Mouse (Mus musculus) CD4-positive helper T cell, adult 2 months (primary cell): ENCODE results near the gene Myh6.
A peak's percentile ranks its signal among the peaks of the same experiment; 100 is the strongest.

ENCODE experiments used
- DNase-seq: peaks from one replicate; pipeline ENCODE4 v3.0.0-alpha.2; 2012; ENCODE audit warnings: low read depth, missing footprints, low spot score

Gene Myh6

GRCm38 (mm10) chr14:54935904-54936830 lies 30.6 kb downstream of the Myh6 start, which contains the start of gene Cmtm5:
Cmtm5 (plus strand) TSS chr14:54936261.
- DNase-seq: no peak

- DNase-seq: no peak
These were observed 34.0 kb downstream of the Myh6 start, which contains the start of gene Il25 for GRCm38 (mm10) chr14:54932645-54933150. Il25 (plus strand) TSS chr14:54932695.

- no peak for DNase-seq
These were observed 36.3 kb downstream of the Myh6 start for GRCm38 (mm10) chr14:54930431-54930830.

GRCm38 (mm10) chr14:54929801-54930200 lies 36.9 kb downstream of the Myh6 start:
- DNase-seq: no peak

GRCm38 (mm10) chr14:54927296-54927695 lies 39.4 kb downstream of the Myh6 start:
- no peak for DNase-seq

GRCm38 (mm10) chr14:54926401-54927158 lies 40.1 kb downstream of the Myh6 start:
- DNase-seq: no peak

- DNase-seq: no peak
These were observed 41.1 kb downstream of the Myh6 start, which contains the start of gene Efs for GRCm38 (mm10) chr14:54925349-54926342. Efs (minus strand) TSS chr14:54926126.

GRCm38 (mm10) chr14:54924641-54925348 lies 41.9 kb downstream of the Myh6 start:
- DNase-seq: no peak

- DNase-seq: no peak
These were observed 46.5 kb downstream of the Myh6 start for GRCm38 (mm10) chr14:54920076-54920685.

GRCm38 (mm10) chr14:54913343-54913742 lies 53.4 kb downstream of the Myh6 start:
- DNase-seq: no peak

- DNase-seq: peak; percentile 44
These were observed 53.8 kb downstream of the Myh6 start, which contains the start of gene Slc22a17 for GRCm38 (mm10) chr14:54912886-54913285. Slc22a17 (minus strand) TSS chr14:54913132.

GRCm38 (mm10) chr14:54912109-54912850 lies 54.4 kb downstream of the Myh6 start:
- no peak for DNase-seq

GRCm38 (mm10) chr14:54908682-54909081 lies 58.0 kb downstream of the Myh6 start:
- no peak for DNase-seq

- DNase-seq: no peak
These were observed 63.1 kb downstream of the Myh6 start for GRCm38 (mm10) chr14:54903641-54904040.

- peak; percentile 65 for DNase-seq
These were observed 66.3 kb downstream of the Myh6 start for GRCm38 (mm10) chr14:54900383-54900782.

GRCm38 (mm10) chr14:54897445-54897844 lies 69.3 kb downstream of the Myh6 start:
- DNase-seq: no peak

GRCm38 (mm10) chr14:54894296-54895151 lies 72.2 kb downstream of the Myh6 start:
- no peak for DNase-seq

- peak; percentile 100 for DNase-seq
These were observed 73.0 kb downstream of the Myh6 start for GRCm38 (mm10) chr14:54893651-54894181.
